Mouse (Mus musculus): ENCODE data around the gene Fam206a.
A peak's percentile ranks its signal among the peaks of the same experiment; 100 is the strongest.

Fam206a gene

GRCm38 (mm10) chr4:56801907-56802668 is at the start of gene Fam206a, which contains the start of gene Elp1:
Fam206a (plus strand) TSS chr4:56802345.
Elp1 (minus strand) TSS chr4:56802331.
- DNase-seq = peak; percentile 94 to 95

GRCm38 (mm10) chr4:56756021-56756420 is 46.1 kb upstream of the Fam206a start:
- no peak for DNase-seq

GRCm38 (mm10) chr4:56756966-56757600 is 45.1 kb upstream of the Fam206a start:
- DNase-seq = no peak

DNA sequence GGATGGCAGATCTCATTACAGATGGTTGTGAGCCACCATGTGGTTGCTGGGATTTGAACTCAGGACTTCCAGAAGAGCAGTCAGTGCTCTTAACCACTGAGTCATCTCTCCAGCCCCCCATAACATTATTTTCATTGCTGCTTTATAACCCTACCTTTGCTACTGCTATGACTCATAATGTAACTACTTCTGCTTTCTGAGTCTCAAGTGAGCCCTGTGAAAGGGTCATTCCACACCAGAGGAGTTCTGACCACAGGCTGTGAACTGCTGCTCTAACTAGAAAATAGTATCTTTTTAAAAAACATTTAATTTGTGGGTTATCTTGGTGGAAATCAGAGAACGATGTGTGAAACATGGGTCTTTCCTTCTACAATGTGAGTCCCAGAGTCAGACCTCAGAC is 44.5 kb upstream of the Fam206a start:
- no peak for DNase-seq

DNA sequence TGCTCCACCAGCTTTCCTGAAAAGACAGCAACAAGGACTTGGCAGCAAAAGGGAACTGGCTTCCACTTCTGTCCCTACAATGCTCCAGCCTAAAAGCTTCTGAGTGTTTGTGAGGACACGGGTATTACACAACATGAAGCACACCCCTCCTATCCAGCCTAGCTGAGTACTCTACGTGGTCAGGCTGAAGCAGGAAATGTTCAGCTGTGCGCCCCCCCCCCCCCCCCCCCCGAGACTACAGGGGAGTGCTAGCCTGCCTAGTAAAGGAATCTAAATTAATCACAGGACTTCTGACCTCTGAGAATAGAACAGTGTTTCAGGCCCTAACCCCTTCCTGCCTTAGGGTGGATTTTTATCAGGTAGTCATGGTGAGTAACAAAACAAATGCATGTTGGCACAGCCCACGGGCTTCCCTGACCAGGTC is 34.3 kb upstream of the Fam206a start:
- no peak for DNase-seq

GRCm38 (mm10) chr4:56768913-56769312 is 33.2 kb upstream of the Fam206a start:
- DNase-seq = no peak

- no peak for DNase-seq
These were observed 31.1 kb upstream of the Fam206a start for GRCm38 (mm10) chr4:56771065-56771464.

DNA sequence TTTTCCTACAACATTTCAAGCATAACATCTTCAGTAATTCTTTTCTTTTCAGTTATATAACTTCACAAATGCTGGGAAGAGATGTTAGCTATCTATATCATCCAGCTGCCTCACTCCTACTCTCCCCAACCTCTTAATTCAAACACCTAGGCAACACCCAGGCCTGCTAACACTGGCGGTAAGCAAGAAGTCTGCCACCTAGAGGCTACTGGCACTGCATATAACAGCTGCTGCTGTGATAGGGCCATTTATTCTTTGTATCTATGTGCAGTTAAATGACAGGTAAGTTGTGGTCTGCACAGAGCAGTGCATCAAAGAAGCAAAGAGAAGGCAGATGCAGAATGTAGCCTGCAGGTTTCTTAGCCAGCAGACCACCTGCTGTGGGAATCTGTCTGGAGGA is 10.8 kb upstream of the Fam206a start:
- peak in 1 of 2 experiments; percentile 36 for DNase-seq

DNA sequence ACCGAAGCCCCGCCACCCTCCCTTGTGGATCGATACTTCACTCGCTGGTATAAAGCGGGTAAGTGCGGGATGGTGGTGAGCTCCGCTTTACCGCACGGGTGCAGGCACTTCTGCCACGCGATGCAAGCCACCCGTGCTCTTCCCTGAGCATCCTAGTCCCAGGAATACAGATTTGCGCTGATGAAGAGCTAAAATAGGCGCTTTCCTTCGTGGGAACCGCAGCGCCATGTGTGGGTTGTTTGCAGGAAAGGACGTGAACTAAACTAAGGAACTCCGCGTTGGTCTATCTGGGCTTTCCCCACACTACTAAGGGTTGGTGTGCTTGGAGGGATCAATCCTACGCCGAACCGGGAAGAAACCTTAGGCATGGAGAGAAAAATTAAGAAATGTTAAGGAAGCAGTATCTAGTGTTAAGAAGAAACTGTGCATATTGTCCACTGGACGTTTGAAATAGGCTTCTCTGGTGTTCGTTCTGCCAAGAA is 565 bp downstream of the Fam206a start:
- no peak for DNase-seq

DNA sequence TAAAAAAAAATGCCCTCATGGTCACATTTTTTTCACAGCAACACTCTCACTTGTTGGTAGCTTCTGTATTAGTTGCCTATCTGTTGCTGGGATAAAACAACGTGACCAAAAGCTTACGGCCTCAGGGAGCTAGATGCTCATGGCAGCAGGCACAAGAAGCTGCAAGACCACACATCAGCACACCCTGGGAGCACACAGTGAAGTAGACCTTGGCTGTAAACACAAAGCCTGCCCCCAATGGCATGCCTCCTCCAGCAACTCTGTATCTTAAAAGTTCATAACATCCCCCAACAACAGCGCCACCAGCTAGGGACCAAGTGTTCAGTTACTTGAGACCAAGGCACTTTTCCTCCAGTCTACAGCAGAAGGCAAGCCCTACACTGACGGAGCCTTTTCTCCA is 6.9 kb downstream of the Fam206a start:
- no peak for DNase-seq

DNA sequence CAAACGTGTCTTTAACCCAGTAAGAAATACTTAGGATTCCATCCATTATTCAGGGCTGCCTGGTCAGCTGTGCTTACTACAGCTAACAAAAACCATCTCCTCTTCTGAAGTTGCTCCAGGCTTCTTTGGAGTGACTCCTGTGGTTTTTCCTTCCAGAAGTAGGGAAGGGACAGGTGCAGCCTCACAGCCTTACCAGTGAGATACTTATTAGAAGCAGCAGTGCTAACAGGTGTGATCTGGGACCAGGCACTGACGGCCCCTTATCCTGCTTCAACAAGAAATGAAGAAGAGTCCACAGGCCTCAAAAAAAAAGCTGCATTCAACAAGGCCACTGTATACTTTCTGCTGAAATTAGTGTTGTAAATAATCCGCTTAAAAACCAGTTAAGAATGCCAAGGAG is 9.5 kb downstream of the Fam206a start:
- DNase-seq = no peak

GRCm38 (mm10) chr4:56812096-56812495 is 10.0 kb downstream of the Fam206a start:
- DNase-seq = no peak

GRCm38 (mm10) chr4:56815131-56815530 is 13.0 kb downstream of the Fam206a start:
- no peak for DNase-seq

- DNase-seq = no peak
These were observed 17.9 kb downstream of the Fam206a start for GRCm38 (mm10) chr4:56820017-56820550.

DNA sequence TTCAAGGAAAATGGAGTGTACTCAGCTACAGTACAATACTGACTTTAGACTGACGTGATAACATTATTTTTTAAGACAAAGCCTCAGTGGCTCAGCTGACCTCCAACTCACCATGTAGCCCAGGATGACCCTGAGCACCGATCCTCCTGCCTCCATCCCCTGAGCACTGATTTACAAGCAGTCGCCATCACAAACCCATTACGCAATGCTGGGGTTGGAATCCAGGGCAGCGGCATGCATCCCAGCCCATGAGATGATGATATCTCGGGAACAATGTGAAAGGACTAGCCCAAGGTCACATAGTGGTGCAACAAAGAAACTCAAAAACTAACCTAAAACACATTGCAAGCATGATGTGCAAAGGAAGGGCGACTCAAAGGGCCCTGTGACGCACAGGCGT is 22.1 kb downstream of the Fam206a start:
- DNase-seq = peak in 1 of 2 experiments; percentile 23

DNA sequence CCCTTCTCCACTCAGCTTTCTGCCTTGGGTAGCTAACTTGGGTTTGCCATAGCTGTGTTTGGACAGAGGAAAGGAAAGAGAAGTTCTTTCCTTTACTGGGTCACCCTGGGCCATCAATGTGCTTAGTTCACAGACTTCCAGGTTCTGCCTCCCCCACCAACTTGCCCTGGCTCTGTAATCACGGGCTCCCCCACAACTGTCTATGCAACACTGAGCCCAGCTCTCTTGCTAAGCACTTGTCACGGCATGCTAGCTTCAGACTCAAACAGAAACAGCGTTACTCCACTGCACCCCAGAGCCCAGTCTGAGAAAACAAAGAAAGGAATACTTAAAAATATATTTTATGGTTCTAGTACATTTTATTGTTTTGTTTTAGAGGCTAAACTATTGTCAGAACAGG is 26.8 kb downstream of the Fam206a start:
- no peak for DNase-seq

- peak; percentile 34 to 64 for DNase-seq
These were observed 27.4 kb downstream of the Fam206a start for GRCm38 (mm10) chr4:56829511-56829921.

DNA sequence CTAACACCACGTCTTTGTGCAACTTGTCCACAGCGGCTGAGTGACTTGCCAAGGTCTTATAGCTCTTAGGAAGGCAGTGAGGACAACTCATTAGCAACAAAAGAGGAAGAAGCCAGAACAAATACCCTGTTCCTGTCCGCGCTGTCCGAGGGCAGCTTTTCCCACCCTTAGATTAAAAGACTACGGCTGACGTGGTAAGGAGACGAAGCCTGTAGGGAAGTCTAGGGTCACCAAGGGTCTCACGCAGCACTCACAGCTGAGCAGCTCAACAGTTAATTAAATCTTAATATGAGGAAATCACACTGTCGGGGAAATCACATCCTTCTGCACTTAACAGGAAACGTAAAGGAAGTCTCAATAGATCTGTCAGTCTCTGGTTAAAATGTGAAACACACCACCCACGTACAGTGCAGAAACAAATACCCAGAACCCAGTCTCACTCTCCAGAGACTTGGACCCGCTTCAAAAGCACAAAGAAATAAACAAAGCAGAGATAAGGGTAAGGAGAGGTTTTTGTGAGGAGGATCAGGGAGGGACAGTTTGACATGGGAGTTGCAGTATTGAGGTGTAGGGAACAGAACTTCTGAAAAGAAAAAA is 29.0 kb downstream of the Fam206a start:
- no peak for DNase-seq

- DNase-seq = peak; percentile 16 to 66
These were observed 29.9 kb downstream of the Fam206a start for GRCm38 (mm10) chr4:56831998-56832397.

GRCm38 (mm10) chr4:56837661-56838060 is 35.5 kb downstream of the Fam206a start:
- no peak for DNase-seq

DNA sequence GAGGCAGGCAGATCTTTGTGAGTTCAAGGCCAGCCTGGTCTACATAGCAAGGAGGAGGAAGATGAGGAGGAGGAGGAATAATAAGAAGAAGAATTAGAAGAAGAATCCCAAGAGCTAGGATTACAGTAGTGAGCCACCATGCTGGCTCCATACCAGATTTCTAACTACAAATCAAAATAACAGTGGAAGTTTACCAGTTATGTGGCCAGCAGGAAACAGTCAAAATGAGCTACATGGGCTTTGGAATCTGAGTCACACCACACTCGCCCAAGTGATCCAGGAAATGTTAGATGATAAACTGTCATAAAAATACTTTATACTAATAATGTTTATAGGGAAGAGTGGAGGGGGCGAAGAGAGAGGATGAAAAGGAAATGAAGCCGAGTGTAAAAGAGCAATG is 38.2 kb downstream of the Fam206a start:
- DNase-seq = no peak

DNA sequence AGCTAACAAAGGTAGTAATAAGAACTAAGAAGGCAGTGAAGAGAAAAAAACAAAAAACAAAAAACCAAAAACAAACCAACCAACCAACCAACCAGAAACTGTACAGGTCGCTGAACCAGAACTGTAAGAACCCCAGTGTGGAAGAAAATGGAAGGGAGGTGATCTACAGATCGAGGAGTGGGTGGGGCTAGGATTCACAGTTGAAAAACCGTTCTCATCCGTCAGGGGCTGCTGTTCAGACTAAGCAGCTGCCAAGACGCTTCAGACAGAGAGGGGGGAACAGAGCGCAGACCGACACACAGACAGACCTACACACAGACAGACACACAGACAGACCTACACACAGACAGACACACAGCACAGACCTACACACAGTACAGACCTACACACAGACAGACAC is 40.4 kb downstream of the Fam206a start:
- no peak for DNase-seq

DNA sequence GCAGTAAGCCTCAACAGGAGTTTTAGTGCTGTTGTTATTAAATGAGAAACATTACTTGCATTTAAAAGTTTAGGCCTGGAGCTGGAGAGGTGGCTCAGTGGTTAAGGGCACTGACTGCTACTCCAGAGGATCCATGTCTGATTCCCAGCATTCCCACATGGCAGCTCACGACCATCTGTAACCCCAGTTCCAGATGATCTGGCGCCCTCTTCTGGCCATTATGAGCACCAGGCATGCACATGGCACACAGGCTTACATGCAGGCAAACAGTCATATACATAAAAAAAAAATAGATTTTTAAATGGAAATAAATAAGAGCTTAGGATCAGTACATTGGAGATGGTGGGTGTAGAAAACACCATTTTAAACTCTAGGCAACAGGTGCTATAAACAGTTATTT is 41.8 kb downstream of the Fam206a start:
- no peak for DNase-seq

GRCm38 (mm10) chr4:56844911-56845310 is 42.8 kb downstream of the Fam206a start:
- no peak for DNase-seq

Data from kidney, postnatal 25 days (tissue).